Mouse (Mus musculus) forebrain, embryonic 16.5 days (tissue): ENCODE results near the gene Adcy5. TPM values are rescaled to one million over a fixed set of nuclear protein-coding genes. Genes with fewer than 3 reads are reported as not detected.
A peak's percentile ranks its signal among the peaks of the same experiment; 100 is the strongest.

Source experiments
- ATAC-seq: fragments of 200-750 bp; cut with Nextera tagmentation; 2 replicates; pipeline ENCODE4 v1.8.0; 2017; ENCODE audit warnings: mild to moderate bottlenecking, moderate library complexity
- H3K27ac ChIP-seq: fragments of 300-500 bp; sonication (generic); 2 replicates; pipeline ENCODE4 v1.5.1; 2014; ENCODE audit warnings: low read length, control low read depth
- H3K27me3 ChIP-seq: fragments of 300-500 bp; sonication (generic); replicated peaks from 2 replicates; pipeline ENCODE4 v1.6.1; 2014; ENCODE audit warnings: low read length; ENCODE audit not compliant: control insufficient read depth, insufficient read depth
- H3K36me3 ChIP-seq: fragments of 300-500 bp; sonication (generic); 2 replicates; pipeline ENCODE4 v1.6.1; 2014; ENCODE audit not compliant: control insufficient read depth, insufficient read depth
- H3K4me1 ChIP-seq: fragments of 300-500 bp; sonication (generic); replicated peaks from 2 replicates; pipeline ENCODE4 v1.6.1; 2014; ENCODE audit warnings: low read length; ENCODE audit not compliant: control insufficient read depth, insufficient read depth
- H3K4me2 ChIP-seq: fragments of 300-500 bp; sonication (generic); 2 replicates; pipeline ENCODE4 v1.6.1; 2014; ENCODE audit warnings: mild to moderate bottlenecking, low read length, control low read depth
- H3K4me3 ChIP-seq: fragments of 300-500 bp; sonication (generic); replicated peaks from 2 replicates; pipeline ENCODE4 v1.5.1; 2014; ENCODE audit warnings: mild to moderate bottlenecking, low read length, control low read depth
- H3K9ac ChIP-seq: fragments of 300-500 bp; sonication (generic); replicated peaks from 2 replicates; pipeline ENCODE4 v1.6.1; 2014; ENCODE audit warnings: low read depth, low read length, control low read depth
- H3K9me3 ChIP-seq: fragments of 300-500 bp; sonication (generic); 2 replicates; pipeline ENCODE4 v1.6.1; 2016; ENCODE audit warnings: low read length; ENCODE audit not compliant: control insufficient read depth
- WGBS: fragments of 180-500 bp; shearing (Covaris S2); extraction: QIAGEN DNeasy Blood & Tissue Kit; methylation state at CpG from one replicate; pipeline ENCODE4 v1.1.7; 2014; 5-methylcytosine and 5-hydroxymethylcytosine counted together
- polyA plus RNA-seq: library from polyadenylated mRNA; unstranded; fragments of >200 nt; fragmentation: Nextera tagmentation; extraction: Ambion mirVana; gene quantifications from 2 replicates; pipeline ENCODE4 v1.2.1, GENCODE M21; 2015

Adcy5 gene
- polyA plus RNA-seq, 1 experiment from 2014 or later = 6.8 TPM

DNA sequence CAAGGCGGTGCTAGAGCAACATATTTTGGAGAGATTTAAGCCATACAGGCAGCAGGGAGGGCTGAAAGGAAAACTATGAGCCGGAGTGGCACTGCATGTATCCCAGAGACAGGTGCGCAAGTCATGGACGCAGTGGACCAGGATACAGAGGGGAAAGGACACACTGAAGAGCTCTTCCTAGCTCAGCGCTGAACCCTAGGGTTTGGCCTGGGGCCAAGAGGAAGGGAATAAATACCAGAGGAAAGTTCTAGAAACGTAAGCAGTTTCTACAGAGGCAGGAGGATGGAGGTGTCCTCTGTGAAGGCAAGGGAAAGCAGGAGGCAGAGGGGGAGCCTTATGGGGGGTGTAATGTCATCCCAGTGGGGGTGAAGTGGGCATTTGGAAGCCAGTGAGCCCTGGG is 97.0 kb downstream of the Adcy5 start:
- no peak overlapping the region for H3K4me3 ChIP-seq
- no peak overlapping the region for H3K9ac ChIP-seq
- no peak overlapping the region for H3K27ac ChIP-seq
- ATAC-seq = no peak
- H3K4me2 ChIP-seq = no peak overlapping the region
- no peaks in the 10 kb centered on the region for H3K27me3 ChIP-seq
- WGBS = 86% methylated on average over 6 of the region's 6 CpGs
- peaks cover 11% of the 10 kb centered on the region for H3K4me1 ChIP-seq
- H3K36me3 ChIP-seq = no peaks in the 10 kb centered on the region
- H3K9me3 ChIP-seq = no peaks in the 10 kb centered on the region

DNA sequence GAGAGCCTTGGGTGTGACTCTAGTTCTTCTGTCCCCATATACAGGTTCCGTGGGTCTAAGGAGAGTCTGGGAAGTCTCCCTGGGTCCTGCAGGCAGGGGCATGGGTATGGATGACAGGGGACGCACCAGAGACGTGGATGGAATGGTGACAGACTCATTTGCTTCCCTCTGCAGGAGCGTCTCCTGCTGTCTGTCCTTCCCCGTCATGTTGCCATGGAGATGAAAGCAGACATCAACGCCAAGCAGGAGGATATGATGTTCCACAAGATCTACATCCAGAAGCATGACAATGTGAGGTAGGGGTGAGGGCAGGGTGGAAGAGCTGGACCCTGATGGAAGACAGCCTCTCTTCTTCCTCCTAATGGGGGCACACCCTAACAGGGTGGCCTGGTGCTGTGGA is 98.3 kb downstream of the Adcy5 start:
- no peak overlapping the region for H3K4me3 ChIP-seq
- ATAC-seq = 0 out of 2 replicates have a peak, but pooled peaks have one; percentile 14
- WGBS = 56% methylated on average over 6 of the region's 6 CpGs

DNA sequence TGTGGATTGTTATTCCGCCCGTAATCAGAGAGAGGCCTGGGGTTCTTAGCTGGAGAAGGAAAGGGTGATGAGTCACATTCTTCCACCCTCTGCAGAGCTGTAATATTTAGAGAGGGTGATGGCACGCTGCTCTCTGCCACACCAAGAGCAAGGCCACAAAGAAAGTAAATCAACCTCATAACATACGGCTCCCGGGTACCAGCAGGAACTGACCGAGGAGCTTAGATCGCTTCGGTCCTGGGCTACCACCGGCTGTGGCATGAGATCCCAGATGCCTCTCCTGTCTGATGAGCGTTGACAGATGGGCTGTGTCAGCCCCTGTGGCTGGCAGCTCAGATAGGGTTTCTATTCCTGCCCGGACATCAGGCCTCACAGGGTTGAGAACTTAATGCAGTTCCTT is 101.3 kb downstream of the Adcy5 start:
- H3K27me3 ChIP-seq = no peaks in the 10 kb centered on the region
- H3K4me2 ChIP-seq = no peak overlapping the region
- no peak overlapping the region for H3K9ac ChIP-seq
- 82% methylated on average over 11 of the region's 11 CpGs for WGBS
- no peaks in the 10 kb centered on the region for H3K9me3 ChIP-seq
- ATAC-seq = no peak
- H3K4me3 ChIP-seq = no peak overlapping the region
- H3K36me3 ChIP-seq = no peaks in the 10 kb centered on the region
- H3K4me1 ChIP-seq = 0 out of 2 replicates have a peak, but pooled peaks cover 3% of the 10 kb centered on the region
- H3K27ac ChIP-seq = no peak overlapping the region

More for the DNA sequence above, 98.3 kb downstream of the Adcy5 start:
- no peaks in the 10 kb centered on the region for H3K27me3 ChIP-seq
- no peak overlapping the region for H3K27ac ChIP-seq
- H3K36me3 ChIP-seq = no peaks in the 10 kb centered on the region
- H3K9ac ChIP-seq = no peak overlapping the region
- peaks cover 11% of the 10 kb centered on the region for H3K4me1 ChIP-seq
- no peak overlapping the region for H3K4me2 ChIP-seq
- no peaks in the 10 kb centered on the region for H3K9me3 ChIP-seq

DNA sequence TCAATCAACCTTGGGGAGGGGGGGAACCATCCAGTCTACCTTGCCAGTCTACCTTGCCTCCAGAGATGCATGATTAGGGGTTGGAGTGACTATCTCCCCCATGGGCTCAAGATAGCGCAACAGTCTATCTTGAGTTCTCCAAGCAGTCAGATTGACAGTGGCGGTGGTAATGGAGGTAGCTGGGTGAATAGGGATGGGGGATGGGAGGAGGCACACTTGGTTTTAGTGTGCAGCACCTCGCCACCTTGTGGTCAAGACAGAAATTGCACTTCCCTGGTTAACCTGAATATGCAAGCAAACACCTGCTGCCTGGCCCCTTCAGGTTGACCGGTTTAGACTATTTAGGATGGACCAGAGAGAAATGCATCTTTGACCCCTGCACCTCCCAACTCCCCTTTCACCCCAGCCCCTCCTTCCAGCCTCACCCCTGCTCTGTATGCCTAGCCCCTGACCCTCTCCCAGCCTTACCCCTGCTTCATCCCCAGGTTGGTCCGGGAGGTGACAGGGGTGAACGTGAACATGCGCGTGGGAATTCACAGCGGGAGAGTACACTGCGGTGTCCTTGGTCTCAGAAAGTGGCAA is 115.8 kb downstream of the Adcy5 start:
- WGBS = 41% methylated on average over 10 of the region's 10 CpGs
- H3K27ac ChIP-seq = peak overlapping the region; percentile 19
- peak; percentile 55 for ATAC-seq

DNA sequence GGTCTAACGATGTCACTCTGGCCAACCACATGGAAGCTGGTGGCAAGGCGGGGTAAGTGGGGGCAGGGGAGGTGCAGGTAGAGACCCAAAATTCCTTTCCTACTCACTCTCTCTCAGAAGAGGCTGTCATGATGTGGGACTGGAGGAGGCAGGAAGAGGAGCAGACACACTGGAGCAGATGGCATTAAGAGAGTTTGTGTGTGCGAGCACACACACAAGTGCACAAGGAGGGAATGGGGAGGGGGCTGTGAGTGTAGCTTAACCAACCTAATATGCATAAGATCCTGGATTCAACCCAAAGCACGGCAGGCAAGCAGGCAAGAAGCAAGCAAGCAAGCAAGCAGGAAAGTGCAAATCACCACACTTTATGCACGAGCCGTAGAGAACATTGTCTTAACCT is 116.3 kb downstream of the Adcy5 start:
- Histone ChIP-seq H3K9me3 (no peaks in the 10 kb centered on the region), H3K4me1 (peaks cover 13% of the 10 kb centered on the region), H3K36me3 (no peaks in the 10 kb centered on the region), H3K27ac (peak overlapping the region; percentile 19), H3K27me3 (no peaks in the 10 kb centered on the region), H3K4me2 (no peak overlapping the region), H3K9ac (no peak overlapping the region), H3K4me3 (no peak overlapping the region)
- WGBS = 47% methylated on average over 6 of the region's 6 CpGs
- peak; percentile 74 for ATAC-seq

More for the DNA sequence above, 115.8 kb downstream of the Adcy5 start:
- no peaks in the 10 kb centered on the region for H3K27me3 ChIP-seq
- H3K9ac ChIP-seq = no peak overlapping the region
- peaks cover 13% of the 10 kb centered on the region for H3K4me1 ChIP-seq
- no peak overlapping the region for H3K4me3 ChIP-seq
- no peaks in the 10 kb centered on the region for H3K36me3 ChIP-seq
- no peak overlapping the region for H3K4me2 ChIP-seq
- H3K9me3 ChIP-seq = no peaks in the 10 kb centered on the region

DNA sequence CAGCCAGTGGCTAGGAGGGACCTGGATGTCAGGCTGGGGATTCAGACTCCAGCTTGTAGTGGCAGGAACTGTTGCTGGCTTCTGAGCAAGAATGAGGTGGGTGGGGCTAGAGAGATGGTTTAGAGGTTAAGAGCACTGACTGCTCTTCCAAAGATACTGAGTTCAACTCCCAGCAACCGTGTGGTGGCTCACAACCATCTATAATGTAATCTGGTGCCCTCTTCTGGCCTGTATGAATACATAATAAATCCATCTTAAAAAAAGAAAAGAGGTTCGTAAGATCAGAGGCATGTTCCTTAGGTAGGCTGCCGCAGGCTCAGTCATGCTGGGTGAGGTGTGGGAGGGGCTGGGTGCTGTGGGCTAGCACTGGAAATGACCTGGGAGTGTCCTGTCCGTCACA is 116.9 kb downstream of the Adcy5 start:
- ATAC-seq = peak; percentile 23; the same call in 1 of the 2 replicates
- Histone ChIP-seq H3K36me3 (no peaks in the 10 kb centered on the region), H3K4me1 (peaks cover 13% of the 10 kb centered on the region), H3K27me3 (no peaks in the 10 kb centered on the region), H3K27ac (no peak overlapping the region), H3K4me2 (no peak overlapping the region), H3K9ac (no peak overlapping the region), H3K9me3 (no peaks in the 10 kb centered on the region), H3K4me3 (no peak overlapping the region)
- WGBS = 47% methylated on average over 4 of the region's 4 CpGs

DNA sequence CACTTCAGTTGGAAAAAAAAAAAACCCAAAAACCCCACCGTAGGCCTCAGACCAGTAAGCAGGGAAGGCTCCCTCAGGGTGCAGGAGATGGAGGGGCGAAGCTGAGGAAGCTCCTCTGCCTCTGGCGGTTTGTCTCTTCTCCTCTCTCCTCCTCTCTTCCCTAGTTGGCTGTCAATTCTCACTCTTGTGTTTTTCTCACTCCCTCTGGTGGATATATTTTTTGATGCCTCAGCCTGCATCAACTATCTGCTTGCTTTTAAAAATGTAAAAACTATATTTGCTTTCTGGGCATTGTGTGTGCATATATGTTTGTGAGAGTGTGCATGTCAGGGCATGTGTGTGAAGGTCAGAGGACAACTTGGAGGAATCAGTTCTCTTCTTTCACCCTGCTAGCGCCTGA is 117.7 kb downstream of the Adcy5 start:
- H3K4me3 ChIP-seq = no peak overlapping the region
- 35% methylated on average over 4 of the region's 4 CpGs for WGBS
- no peaks in the 10 kb centered on the region for H3K9me3 ChIP-seq
- no peak overlapping the region for H3K9ac ChIP-seq
- no peaks in the 10 kb centered on the region for H3K36me3 ChIP-seq
- no peak overlapping the region for H3K4me2 ChIP-seq
- H3K27ac ChIP-seq = no peak overlapping the region
- no peaks in the 10 kb centered on the region for H3K27me3 ChIP-seq
- ATAC-seq = no peak
- peaks cover 13% of the 10 kb centered on the region for H3K4me1 ChIP-seq

DNA sequence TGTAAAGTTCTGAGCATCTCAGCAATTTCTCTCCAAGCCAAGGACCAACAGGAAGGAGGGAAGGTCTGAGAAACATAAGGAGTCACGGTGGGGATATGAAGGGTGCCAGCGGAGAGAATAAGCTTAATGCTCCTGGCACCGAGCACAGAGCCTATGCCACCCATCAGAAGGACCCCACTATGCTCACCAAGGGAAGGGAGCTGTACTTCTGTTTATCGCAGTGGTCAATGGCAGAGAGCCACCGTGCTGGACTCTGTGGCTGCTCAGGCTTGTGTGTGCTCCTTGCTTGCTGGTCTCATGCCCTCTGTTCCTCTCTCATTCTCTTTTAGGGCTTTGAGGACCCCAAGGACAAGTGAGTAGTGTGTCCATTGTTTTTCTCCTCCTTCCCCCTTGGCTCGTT is 123.5 kb downstream of the Adcy5 start:
- Histone ChIP-seq H3K27ac (no peak overlapping the region), H3K9me3 (no peaks in the 10 kb centered on the region), H3K4me3 (no peak overlapping the region), H3K4me2 (no peak overlapping the region), H3K36me3 (no peaks in the 10 kb centered on the region; the same call in 1 of the 2 replicates), H3K27me3 (no peaks in the 10 kb centered on the region), H3K4me1 (no peaks in the 10 kb centered on the region), H3K9ac (no peak overlapping the region)
- 80% methylated on average over 6 of the region's 6 CpGs for WGBS
- ATAC-seq = no peak

DNA sequence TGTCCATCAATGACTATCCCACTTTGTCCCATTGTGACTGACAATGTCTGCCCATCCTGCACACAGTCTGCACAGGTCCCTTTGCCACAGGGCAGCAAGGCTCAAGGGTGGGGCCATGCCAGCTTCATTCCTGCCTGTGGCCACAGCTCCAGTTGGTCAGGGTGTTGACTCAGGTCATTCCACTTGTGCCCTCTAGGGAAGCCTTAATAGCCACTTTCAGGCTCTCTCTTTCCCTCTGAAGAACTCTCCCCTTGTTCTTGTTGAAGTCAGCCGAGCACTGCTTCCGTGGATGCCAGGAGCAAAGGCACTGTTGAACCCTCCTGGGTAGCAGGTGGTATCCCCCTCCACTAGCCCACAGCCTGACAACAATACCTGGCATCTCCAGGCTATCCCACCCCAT is 127.8 kb downstream of the Adcy5 start:
- H3K36me3 ChIP-seq = peaks cover 6% of the 10 kb centered on the region
- ATAC-seq = no peak
- WGBS = 92% methylated on average over 2 of the region's 2 CpGs
- H3K9ac ChIP-seq = no peak overlapping the region
- no peaks in the 10 kb centered on the region for H3K9me3 ChIP-seq
- H3K4me2 ChIP-seq = no peak overlapping the region
- no peak overlapping the region for H3K4me3 ChIP-seq
- no peaks in the 10 kb centered on the region for H3K4me1 ChIP-seq
- H3K27me3 ChIP-seq = no peaks in the 10 kb centered on the region
- no peak overlapping the region for H3K27ac ChIP-seq

DNA sequence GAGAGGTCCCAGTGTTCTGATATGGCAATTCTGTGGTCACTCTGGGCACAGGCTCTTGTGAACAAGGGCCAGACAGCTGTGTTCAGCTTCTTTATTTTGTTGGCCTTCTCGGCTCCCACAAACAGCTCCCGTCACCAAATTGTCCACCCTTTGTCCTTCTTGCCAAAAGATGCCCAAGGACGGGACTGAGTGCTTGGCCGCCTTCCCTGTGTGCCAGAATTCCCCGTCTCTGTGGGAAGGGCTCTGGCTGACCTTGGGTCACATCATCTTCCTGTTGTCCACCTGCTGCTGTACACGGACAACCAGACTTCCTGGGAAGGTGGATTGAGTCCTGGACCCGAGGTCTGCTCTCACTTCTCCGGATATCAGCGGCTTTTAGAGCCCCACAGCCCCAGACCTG is 131.1 kb downstream of the Adcy5 start:
- no peaks in the 10 kb centered on the region for H3K4me1 ChIP-seq
- H3K4me2 ChIP-seq = no peak overlapping the region
- 81% methylated on average over 9 of the region's 9 CpGs for WGBS
- no peak overlapping the region for H3K9ac ChIP-seq
- no peaks in the 10 kb centered on the region for H3K27me3 ChIP-seq
- ATAC-seq = no peak
- H3K27ac ChIP-seq = no peak overlapping the region
- no peaks in the 10 kb centered on the region for H3K9me3 ChIP-seq
- H3K36me3 ChIP-seq = peaks cover 6% of the 10 kb centered on the region
- H3K4me3 ChIP-seq = no peak overlapping the region
